Mouse (Mus musculus) CH12.LX (cell line): ENCODE results near the gene Gm20532. TPM values are rescaled to one million over a fixed set of nuclear protein-coding genes. Genes with fewer than 3 reads are reported as not detected.

Source experiments
- DNase-seq: peaks from one replicate; pipeline ENCODE4 v3.0.0-alpha.2; 2013; ENCODE audit errors: extremely low read depth
- H3K27ac ChIP-seq: 2 replicates; pipeline ENCODE4 v1.5.1; 2012; ENCODE audit warnings: low read depth, mild to moderate bottlenecking, control low read depth, moderate library complexity; ENCODE audit not compliant: insufficient read depth
- H3K27me3 ChIP-seq: replicated peaks from 2 replicates; pipeline ENCODE3; 2012; ENCODE audit warnings: inconsistent platforms
- H3K36me3 ChIP-seq, 2 experiments: replicated peaks in 1 of 2; 2 replicates each; pipeline versions ENCODE3 to v1.6.1; 2012; ENCODE audit warnings: inconsistent platforms in 1 of 2, low read length in 1 of 2, mild to moderate bottlenecking in 1 of 2, mixed read lengths in 1 of 2, moderate library complexity in 1 of 2; ENCODE audit not compliant: control insufficient read depth in 1 of 2, insufficient read depth in 1 of 2
- H3K4me1 ChIP-seq, 2 experiments: 2 replicates each; pipeline ENCODE4 v1.6.1; 2012; ENCODE audit warnings: inconsistent platforms in 1 of 2, moderate library complexity in 1 of 2; ENCODE audit not compliant: insufficient read depth in 2 of 2, control insufficient read depth in 1 of 2
- H3K4me2 ChIP-seq: 2 replicates; pipeline ENCODE4 v1.6.1; 2012; ENCODE audit warnings: low read depth, mild to moderate bottlenecking, control low read depth; ENCODE audit not compliant: poor library complexity, insufficient read depth, severe bottlenecking
- H3K4me3 ChIP-seq, 3 experiments: fragments of 150-350 bp in 1 of 3; sonication (generic) in 1 of 3; replicated peaks in 1 of 3; 2 replicates each; pipeline versions ENCODE3 to v1.5.1; 2011 to 2012; ENCODE audit warnings: low read depth in 2 of 3, low read length in 2 of 3, mild to moderate bottlenecking in 2 of 3, moderate library complexity in 2 of 3, control low read depth in 1 of 3, improper control_type of control experiment in 1 of 3, inconsistent platforms in 1 of 3, mixed read lengths in 1 of 3; ENCODE audit not compliant: poor library complexity in 1 of 3
- H3K79me2 ChIP-seq: replicated peaks from 2 replicates; pipeline ENCODE4 v1.6.1; 2012; ENCODE audit warnings: mild to moderate bottlenecking, moderate library complexity; ENCODE audit not compliant: control insufficient read depth, poor library complexity, insufficient read depth, severe bottlenecking; ENCODE audit errors: extremely low read depth
- H3K9ac ChIP-seq: 2 replicates; pipeline ENCODE4 v1.6.1; 2012; ENCODE audit warnings: low read depth, mild to moderate bottlenecking, control low read depth, moderate library complexity; ENCODE audit not compliant: insufficient read depth
- H3K9me3 ChIP-seq: replicated peaks from 2 replicates; pipeline ENCODE3; 2012; ENCODE audit warnings: low read length, inconsistent platforms, mixed read lengths
- BHLHE40 ChIP-seq: IDR thresholded peaks from 2 replicates; pipeline ENCODE4 v1.6.1; 2011; ENCODE audit warnings: mild to moderate bottlenecking, low read depth, low read length, improper control_type of control experiment
- CHD1 ChIP-seq: IDR thresholded peaks from 2 replicates; pipeline ENCODE4 v1.6.1; 2012; ENCODE audit warnings: low read depth, low read length, improper control_type of control experiment, inconsistent platforms
- EP300 ChIP-seq: IDR thresholded peaks from 2 replicates; pipeline ENCODE4 v1.6.1; 2011; ENCODE audit warnings: low read length, improper control_type of control experiment
- ETS1 ChIP-seq: conservative IDR thresholded peaks from 2 replicates; pipeline ENCODE4 v1.6.1; 2012; ENCODE audit warnings: low read depth, mild to moderate bottlenecking, inconsistent platforms, low read length, improper control_type of control experiment, moderate library complexity
- HCFC1 ChIP-seq: IDR thresholded peaks from 2 replicates; pipeline ENCODE4 v1.6.1; 2012; ENCODE audit warnings: low read depth, mild to moderate bottlenecking, inconsistent platforms, low read length, improper control_type of control experiment
- IRF4 ChIP-seq: IDR thresholded peaks from 2 replicates; pipeline ENCODE4 v1.6.1; 2014; ENCODE audit warnings: low read depth, mild to moderate bottlenecking, inconsistent platforms, low read length, improper control_type of control experiment
- JUN ChIP-seq: IDR thresholded peaks from 2 replicates; pipeline ENCODE4 v1.6.1; 2011; ENCODE audit warnings: low read depth, mild to moderate bottlenecking, low read length, improper control_type of control experiment, moderate library complexity; ENCODE audit not compliant: insufficient read depth
- JUND ChIP-seq: conservative IDR thresholded peaks from 2 replicates; pipeline ENCODE4 v1.6.1; 2011; ENCODE audit warnings: low read depth, low read length, improper control_type of control experiment
- KAT2A ChIP-seq: IDR thresholded peaks from 2 replicates; pipeline ENCODE4 v1.6.1; 2012; ENCODE audit warnings: low read length, improper control_type of control experiment, inconsistent platforms; ENCODE audit not compliant: insufficient replicate concordance
- MAFK ChIP-seq: IDR thresholded peaks from 2 replicates; pipeline ENCODE4 v1.6.1; 2011; ENCODE audit warnings: low read length, improper control_type of control experiment; ENCODE audit not compliant: insufficient replicate concordance
- MXI1 ChIP-seq: IDR thresholded peaks from 2 replicates; pipeline ENCODE4 v1.6.1; 2011; ENCODE audit warnings: mild to moderate bottlenecking, low read depth, low read length, improper control_type of control experiment
- MYC ChIP-seq: IDR thresholded peaks from 2 replicates; pipeline ENCODE4 v1.6.1; 2011; ENCODE audit warnings: low read depth, mild to moderate bottlenecking, improper control_type of control experiment, low read length
- POLR2AphosphoS2 ChIP-seq: IDR thresholded peaks from 2 replicates; pipeline ENCODE4 v1.6.1; 2011; ENCODE audit warnings: low read depth, low read length, improper control_type of control experiment
- RCOR1 ChIP-seq: conservative IDR thresholded peaks from 2 replicates; pipeline ENCODE4 v1.6.1; 2012; ENCODE audit warnings: low read depth, mild to moderate bottlenecking, inconsistent platforms, low read length, improper control_type of control experiment
- SIN3A ChIP-seq: IDR thresholded peaks from 2 replicates; pipeline ENCODE4 v1.6.1; 2012; ENCODE audit warnings: low read length, improper control_type of control experiment, inconsistent platforms
- TBP ChIP-seq: conservative IDR thresholded peaks from 2 replicates; pipeline ENCODE4 v1.6.1; 2011; ENCODE audit warnings: low read depth, low read length, improper control_type of control experiment
- UBTF ChIP-seq: IDR thresholded peaks from 2 replicates; pipeline ENCODE4 v1.6.1; 2012; ENCODE audit warnings: low read depth, mild to moderate bottlenecking, inconsistent platforms, low read length, improper control_type of control experiment, moderate library complexity
- USF1 ChIP-seq: IDR thresholded peaks from 2 replicates; pipeline ENCODE4 v1.6.1; 2014; ENCODE audit warnings: low read depth, mild to moderate bottlenecking, inconsistent platforms, low read length, improper control_type of control experiment
- ZMIZ1 ChIP-seq: IDR thresholded peaks from 2 replicates; pipeline ENCODE4 v1.6.1; 2012; ENCODE audit warnings: low read depth, mild to moderate bottlenecking, inconsistent platforms, low read length, improper control_type of control experiment
- ZNF384 ChIP-seq: IDR thresholded peaks from 2 replicates; pipeline ENCODE4 v1.6.1; 2012; ENCODE audit warnings: low read depth, low read length, improper control_type of control experiment, inconsistent platforms
- dilution Hi-C: fragments of 300-500 bp; cut with MboI; formaldehyde crosslinking; loops from 2 replicates; pipeline ENCODE4 v1.14.3; 2020; ENCODE audit warnings: low sequenced_read_pairs; ENCODE audit not compliant: extremely low pct_unique_long_range_greater_than_20kb, extremely low pct_ligation_motif_present
- in situ Hi-C: fragments of 300-500 bp; cut with MboI; formaldehyde crosslinking; loops from 3 replicates; pipeline ENCODE4 v1.14.3; 2019; ENCODE audit warnings: low sequenced_read_pairs, low pct_ligation_motif_present, low pct_unique_long_range_greater_than_20kb, mixed read lengths
- polyA plus RNA-seq: library from polyadenylated mRNA; unstranded; fragments of >175 nt; gene quantifications from 2 replicates; pipeline ENCODE4 v1.2.1, GENCODE M21; 2012; ENCODE audit warnings: low read depth; ENCODE audit not compliant: insufficient read length
- total RNA-seq, 2 experiments: library from RNA; depleted of rRNA; stranded (reverse); fragments of 300-350 nt in 1 of 2; fragments of >200 nt in 1 of 2; gene quantifications; 2 replicates each; pipeline ENCODE4 v1.2.3; 2012 to 2014

Gm20532 gene
- total and polyA plus RNA-seq, 3 experiments = not detected

- no peak overlapping the region for H3K4me2 ChIP-seq
These were observed 74.8 kb downstream of the Gm20532 start for GRCm38 (mm10) chr2:26661143-26661752.

GRCm38 (mm10) chr2:26661768-26662508 lies 75.5 kb downstream of the Gm20532 start:
- no peak for DNase-seq
- peaks cover 2% of the 10 kb centered on the region for H3K9me3 ChIP-seq
- no peaks in the 10 kb centered on the region for H3K79me2 ChIP-seq
- in situ Hi-C loops (loop anchor here (25.0 kb wide), 1 partner anchor 575 kb away; the partner anchor contains the start of gene Sardh), dilution Hi-C loops (no loop called here)
- no peak overlapping the region for H3K9ac ChIP-seq
- no peak overlapping the region for H3K4me3 ChIP-seq
- no peaks in the 10 kb centered on the region for H3K4me1 ChIP-seq
- H3K4me2 ChIP-seq = no peak overlapping the region
- H3K36me3 ChIP-seq = no peaks in the 10 kb centered on the region
- no peak overlapping the region for H3K27ac ChIP-seq
- H3K27me3 ChIP-seq = peaks cover 31% of the 10 kb centered on the region
- TF ChIP-seq HCFC1 (no peak), RCOR1 (no peak), KAT2A (no peak), CHD1 (no peak), MYC (no peak), EP300 (no peak), JUN (no peak), ZMIZ1 (no peak), ZNF384 (no peak), UBTF (no peak), MAFK (no peak), ETS1 (no peak), SIN3A (no peak), TBP (no peak), USF1 (no peak)
- TF ChIP-seq, all 38 proteins: peak for 0

More at GRCm38 (mm10) chr2:26661143-26661752, 74.8 kb downstream of the Gm20532 start:
- Histone ChIP-seq H3K4me1 (no peaks in the 10 kb centered on the region), H3K9ac (no peak overlapping the region), H3K27ac (no peak overlapping the region), H3K79me2 (no peaks in the 10 kb centered on the region), H3K27me3 (peaks cover 30% of the 10 kb centered on the region), H3K36me3 (no peaks in the 10 kb centered on the region), H3K4me3 (no peak overlapping the region)
- in situ Hi-C loops (loop anchor here (25.0 kb wide), 1 partner anchor 576 kb away; the partner anchor contains the start of gene Sardh), dilution Hi-C loops (no loop called here)
- no peak for DNase-seq
- no peak for TF ChIP-seq ETS1
- no peak for TF ChIP-seq MAFK
- TF ChIP-seq HCFC1 = no peak
- TF ChIP-seq IRF4 = no peak
- no peak for TF ChIP-seq MXI1
- TF ChIP-seq BHLHE40 = no peak
- TF ChIP-seq JUND = no peak
- no peak for TF ChIP-seq KAT2A
- TF ChIP-seq JUN = no peak
- TF ChIP-seq POLR2AphosphoS2 = no peak
- no peak for TF ChIP-seq UBTF
- no peak for TF ChIP-seq EP300
- TF ChIP-seq, all 38 proteins: peak for 0
- peaks cover 2% of the 10 kb centered on the region for H3K9me3 ChIP-seq
